Mouse (Mus musculus): ENCODE measurements around the gene Lrrc4c. TPM values are rescaled to one million over a fixed set of nuclear protein-coding genes. Genes with fewer than 3 reads are reported as not detected.

The Lrrc4c gene
- polyA plus RNA-seq, 1 experiment = 0.48 TPM

DNA sequence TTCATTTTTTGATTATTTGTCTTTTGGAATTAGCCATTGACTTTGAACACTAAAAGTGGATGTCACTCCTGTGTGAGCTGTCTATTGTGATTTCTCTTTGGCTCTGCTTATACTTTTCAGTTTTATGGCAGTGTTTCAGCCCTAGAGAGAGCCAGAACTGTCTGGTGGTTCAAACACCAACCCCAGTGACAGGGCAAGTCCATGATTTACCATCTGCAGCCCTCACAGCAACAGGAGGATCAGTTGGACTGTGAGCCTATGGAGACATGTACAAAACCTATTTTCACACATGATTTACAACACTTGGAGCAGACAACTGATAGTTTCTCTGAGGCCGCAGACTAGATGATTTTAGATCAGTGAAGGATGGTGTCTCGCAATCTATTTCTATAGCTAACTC is 847.8 kb downstream of the Lrrc4c start:
- no peak overlapping the region for H3K4me3 ChIP-seq (ENCODE audit: insufficient read depth, low read depth, low read length)
- no peaks in the 10 kb centered on the region for H3K4me1 ChIP-seq (ENCODE audit: control insufficient read depth, insufficient read depth, insufficient read length, low read length)
- H3K27ac ChIP-seq (replicated peaks; ENCODE audit: low read depth, low read length) = no peak overlapping the region

DNA sequence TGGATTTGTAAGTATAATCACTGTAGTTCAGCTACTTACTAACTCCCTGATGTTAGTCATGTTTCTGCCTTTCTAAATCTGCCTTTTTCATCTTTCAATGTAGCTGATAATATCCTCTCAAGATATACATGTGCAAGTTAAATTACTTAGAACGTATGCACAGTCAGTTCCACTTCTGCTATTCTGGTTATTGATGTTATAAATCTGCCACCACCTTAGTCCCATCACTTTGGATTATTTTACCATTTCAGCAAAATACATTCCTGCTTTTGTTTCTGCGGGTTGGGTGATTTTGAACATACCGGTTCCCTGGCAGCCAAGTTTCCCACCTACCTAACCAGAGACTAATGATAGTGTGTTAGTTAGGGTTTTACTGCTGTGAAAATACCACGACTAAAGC is 860.4 kb downstream of the Lrrc4c start:
- no peaks in the 10 kb centered on the region for H3K4me1 ChIP-seq (ENCODE audit: control insufficient read depth, insufficient read depth, insufficient read length, low read length)
- no peak overlapping the region for H3K27ac ChIP-seq (replicated peaks; ENCODE audit: low read depth, low read length)
- no peak overlapping the region for H3K4me3 ChIP-seq (ENCODE audit: insufficient read depth, low read depth, low read length)

DNA sequence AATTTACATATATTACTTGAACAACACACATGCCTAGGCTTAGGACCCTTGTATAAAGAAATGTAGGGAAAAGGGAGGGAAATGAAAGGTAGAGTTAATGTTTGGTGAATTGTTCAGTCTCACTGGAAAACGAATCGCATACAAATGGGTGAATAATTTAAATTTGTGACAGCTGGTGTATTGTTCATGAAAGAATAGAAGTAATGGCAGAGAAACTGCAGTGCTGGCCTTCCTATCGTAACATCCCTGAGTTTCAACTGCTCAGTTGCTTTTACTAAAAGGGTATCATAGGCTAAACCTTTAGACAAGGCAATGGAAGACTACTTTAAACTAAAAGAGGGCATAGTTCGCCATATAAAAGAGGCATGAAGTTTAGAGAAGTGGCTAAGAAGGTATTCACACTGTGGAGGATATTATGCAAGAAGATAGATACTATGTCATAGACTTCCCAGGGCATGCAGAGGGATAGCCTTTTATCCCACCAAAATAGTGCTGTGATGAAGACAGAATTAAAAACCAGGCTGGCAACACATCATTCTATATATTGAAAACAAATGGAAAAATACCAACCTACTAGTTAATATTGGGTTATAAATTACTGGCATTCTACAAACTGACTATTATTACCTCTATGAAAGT is 879.1 kb downstream of the Lrrc4c start:
- no peaks in the 10 kb centered on the region for H3K4me1 ChIP-seq (ENCODE audit: control insufficient read depth, insufficient read depth, insufficient read length, low read length)
- H3K4me3 ChIP-seq (ENCODE audit: insufficient read depth, low read depth, low read length) = no peak overlapping the region
- no peak overlapping the region for H3K27ac ChIP-seq (replicated peaks; ENCODE audit: low read depth, low read length)

DNA sequence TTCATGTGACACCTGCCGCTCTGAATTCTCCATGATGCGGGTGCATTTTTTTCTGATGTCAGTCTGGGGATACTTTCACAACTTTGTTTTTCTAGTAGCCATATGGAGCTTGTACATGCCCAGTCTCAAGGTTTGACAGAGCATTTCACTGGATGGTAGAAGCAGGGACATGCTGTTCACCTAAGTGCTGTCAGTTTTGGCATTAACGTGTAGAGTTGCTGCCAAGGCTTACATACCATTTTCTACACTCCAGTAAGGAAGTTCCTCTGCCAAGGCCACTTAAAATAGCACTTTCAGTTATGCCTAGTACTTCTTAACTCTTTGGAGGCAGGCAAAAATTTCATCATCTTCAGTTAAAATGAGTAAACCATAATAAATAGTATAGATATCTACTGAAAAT is 915.0 kb downstream of the Lrrc4c start:
- no peak overlapping the region for H3K27ac ChIP-seq (replicated peaks; ENCODE audit: low read depth, low read length)
- no peak overlapping the region for H3K4me3 ChIP-seq (ENCODE audit: insufficient read depth, low read depth, low read length)
- no peaks in the 10 kb centered on the region for H3K4me1 ChIP-seq (ENCODE audit: control insufficient read depth, insufficient read depth, insufficient read length, low read length)

DNA sequence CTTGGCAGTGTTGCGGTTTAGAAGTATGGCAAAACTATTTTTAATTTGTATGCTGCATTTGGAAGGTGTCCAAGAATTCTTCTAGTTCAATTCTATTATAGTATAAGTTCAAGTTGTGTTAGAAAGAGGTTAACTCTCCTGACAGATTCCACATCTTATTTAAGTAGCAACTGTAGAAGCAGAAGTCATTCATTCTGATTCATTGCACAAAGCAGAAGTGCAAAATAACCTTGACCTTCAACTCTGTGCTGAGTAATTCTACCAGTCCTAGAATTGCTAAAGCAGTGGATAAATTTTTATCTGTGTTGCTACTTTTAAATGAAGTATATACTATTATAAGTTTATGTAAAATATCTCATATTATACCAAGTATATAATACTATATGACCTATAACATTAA is 916.1 kb downstream of the Lrrc4c start:
- H3K27ac ChIP-seq (replicated peaks; ENCODE audit: low read depth, low read length) = no peak overlapping the region
- no peak overlapping the region for H3K4me3 ChIP-seq (ENCODE audit: insufficient read depth, low read depth, low read length)
- H3K4me1 ChIP-seq (ENCODE audit: control insufficient read depth, insufficient read depth, insufficient read length, low read length) = no peaks in the 10 kb centered on the region

DNA sequence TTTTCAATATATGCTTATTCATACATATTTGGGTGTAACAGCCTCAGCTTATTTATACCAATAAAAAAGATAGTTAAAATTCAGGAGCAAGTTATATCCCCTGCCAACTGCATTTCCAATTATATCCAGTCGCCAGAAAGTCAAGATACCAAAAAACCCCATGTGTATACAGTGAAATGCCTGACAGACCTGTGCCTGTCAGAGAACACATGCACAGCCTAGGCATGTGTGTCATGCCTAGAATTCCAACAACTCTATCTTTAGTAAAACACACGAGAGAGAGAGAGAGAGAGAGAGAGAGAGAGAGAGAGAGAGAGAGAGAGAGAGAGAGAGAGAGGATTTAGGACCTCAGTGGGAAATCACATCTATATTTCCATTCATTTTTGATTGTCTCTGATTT is 956.7 kb downstream of the Lrrc4c start:
- Histone ChIP-seq H3K4me3 (ENCODE audit: insufficient read depth, low read depth, low read length) (no peak overlapping the region), H3K4me1 (ENCODE audit: control insufficient read depth, insufficient read depth, insufficient read length, low read length) (no peaks in the 10 kb centered on the region), H3K27ac (replicated peaks; ENCODE audit: low read depth, low read length) (no peak overlapping the region)

DNA sequence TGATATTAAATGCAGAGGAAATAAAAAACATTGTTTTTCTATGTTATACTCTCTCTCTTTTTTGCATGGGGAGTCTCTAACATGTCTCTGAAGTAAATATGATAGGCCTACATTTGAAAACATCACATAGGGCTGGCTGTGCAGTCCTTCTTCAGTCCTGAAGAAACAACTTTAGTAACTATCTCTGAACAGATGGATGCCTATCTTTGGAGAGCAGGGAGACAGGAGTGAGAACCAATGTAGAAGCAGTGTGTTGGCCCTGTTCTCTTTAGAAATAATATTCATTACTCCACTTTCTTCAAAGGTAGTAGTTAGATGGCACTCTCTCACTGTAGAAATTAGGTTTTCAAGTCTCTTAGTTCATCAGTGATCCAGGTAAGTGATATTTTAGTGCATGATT is 967.0 kb downstream of the Lrrc4c start:
- Histone ChIP-seq H3K4me3 (ENCODE audit: insufficient read depth, low read depth, low read length) (no peak overlapping the region), H3K27ac (replicated peaks; ENCODE audit: low read depth, low read length) (no peak overlapping the region), H3K4me1 (ENCODE audit: control insufficient read depth, insufficient read depth, insufficient read length, low read length) (no peaks in the 10 kb centered on the region)

DNA sequence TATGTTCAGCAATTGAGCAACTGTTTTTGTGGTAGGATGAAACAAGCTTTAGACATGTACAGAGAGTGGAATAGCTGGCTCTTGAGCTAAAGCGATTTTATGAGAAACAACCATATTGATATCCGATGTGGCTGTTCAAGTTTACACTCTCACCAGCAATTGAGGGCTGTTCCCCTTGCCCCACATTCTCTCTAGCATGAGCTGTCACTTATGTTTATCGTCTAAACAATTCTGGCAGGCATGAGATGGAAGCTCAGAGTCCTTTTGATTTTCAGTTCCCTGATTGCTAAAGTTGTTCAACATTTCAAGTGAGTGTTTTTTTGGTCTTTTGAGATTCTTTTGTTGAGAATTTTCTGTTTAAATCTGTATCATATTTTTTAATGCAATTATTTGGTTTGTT is 976.2 kb downstream of the Lrrc4c start:
- Histone ChIP-seq H3K4me3 (ENCODE audit: insufficient read depth, low read depth, low read length) (no peak overlapping the region), H3K27ac (replicated peaks; ENCODE audit: low read depth, low read length) (no peak overlapping the region), H3K4me1 (ENCODE audit: control insufficient read depth, insufficient read depth, insufficient read length, low read length) (no peaks in the 10 kb centered on the region)

DNA sequence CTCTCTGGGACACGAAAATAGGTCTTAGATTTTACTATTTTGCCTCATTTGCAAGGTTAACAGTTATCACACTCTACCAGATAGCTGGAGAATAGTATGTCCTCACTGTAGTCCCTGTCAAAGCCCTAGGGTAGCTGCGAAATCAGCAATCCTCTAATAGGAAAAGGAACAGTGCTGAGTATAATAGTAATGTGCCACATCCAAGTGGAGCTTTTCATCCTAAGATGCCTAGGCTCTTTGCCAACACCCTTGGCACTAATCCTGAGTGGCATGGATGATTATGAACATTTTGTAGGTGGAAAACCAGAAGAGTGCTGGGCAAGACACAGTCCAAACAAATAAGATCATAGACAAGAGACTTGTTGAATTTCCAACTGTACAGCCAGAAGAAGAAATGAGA is 981.7 kb downstream of the Lrrc4c start:
- no peak overlapping the region for H3K27ac ChIP-seq (replicated peaks; ENCODE audit: low read depth, low read length)
- no peak overlapping the region for H3K4me3 ChIP-seq (ENCODE audit: insufficient read depth, low read depth, low read length)
- H3K4me1 ChIP-seq (ENCODE audit: control insufficient read depth, insufficient read depth, insufficient read length, low read length) = no peaks in the 10 kb centered on the region

DNA sequence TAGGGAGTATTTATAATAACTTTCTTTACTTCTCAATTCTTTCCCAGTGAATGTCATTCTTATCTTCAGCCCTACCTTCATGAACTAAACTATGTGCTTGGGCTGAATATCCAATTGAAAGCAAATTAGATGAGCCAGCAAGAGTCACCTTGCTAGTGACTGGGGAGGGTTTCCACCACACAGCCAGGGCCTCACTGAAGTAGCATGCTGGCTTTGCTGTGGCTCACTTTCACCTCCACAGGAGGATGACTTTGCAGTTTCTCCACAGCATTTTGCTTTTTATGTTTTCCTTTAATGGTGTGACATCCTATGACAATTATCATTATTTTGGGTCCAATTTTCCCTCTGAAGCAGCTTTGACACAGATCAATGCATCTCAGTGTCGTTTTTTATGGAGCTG is 1000.0 kb downstream of the Lrrc4c start:
- no peak overlapping the region for H3K27ac ChIP-seq (replicated peaks; ENCODE audit: low read depth, low read length)
- no peak overlapping the region for H3K4me3 ChIP-seq (ENCODE audit: insufficient read depth, low read depth, low read length)
- H3K4me1 ChIP-seq (ENCODE audit: control insufficient read depth, insufficient read depth, insufficient read length, low read length) = no peaks in the 10 kb centered on the region

DNA sequence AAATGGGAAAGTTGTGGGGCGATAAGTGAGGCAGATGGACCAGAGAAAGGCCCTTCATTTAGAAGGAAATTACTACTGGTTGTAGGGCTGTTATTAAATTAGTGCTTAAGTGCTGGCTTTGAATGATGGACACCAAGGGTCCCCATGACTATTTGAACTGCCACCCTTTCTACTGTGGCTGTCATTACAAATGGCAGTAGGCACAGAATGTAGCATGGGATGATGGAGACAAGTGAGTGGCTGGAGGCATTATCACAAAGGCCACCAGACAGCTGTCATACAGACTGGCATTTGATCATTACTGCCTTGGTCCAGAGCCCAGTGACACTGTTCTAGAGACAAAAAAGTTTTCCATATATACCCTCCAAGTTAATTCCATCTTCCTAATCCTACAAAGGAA is 1000.6 kb downstream of the Lrrc4c start:
- Histone ChIP-seq H3K4me1 (ENCODE audit: control insufficient read depth, insufficient read depth, insufficient read length, low read length) (no peaks in the 10 kb centered on the region), H3K27ac (replicated peaks; ENCODE audit: low read depth, low read length) (no peak overlapping the region), H3K4me3 (ENCODE audit: insufficient read depth, low read depth, low read length) (no peak overlapping the region)

DNA sequence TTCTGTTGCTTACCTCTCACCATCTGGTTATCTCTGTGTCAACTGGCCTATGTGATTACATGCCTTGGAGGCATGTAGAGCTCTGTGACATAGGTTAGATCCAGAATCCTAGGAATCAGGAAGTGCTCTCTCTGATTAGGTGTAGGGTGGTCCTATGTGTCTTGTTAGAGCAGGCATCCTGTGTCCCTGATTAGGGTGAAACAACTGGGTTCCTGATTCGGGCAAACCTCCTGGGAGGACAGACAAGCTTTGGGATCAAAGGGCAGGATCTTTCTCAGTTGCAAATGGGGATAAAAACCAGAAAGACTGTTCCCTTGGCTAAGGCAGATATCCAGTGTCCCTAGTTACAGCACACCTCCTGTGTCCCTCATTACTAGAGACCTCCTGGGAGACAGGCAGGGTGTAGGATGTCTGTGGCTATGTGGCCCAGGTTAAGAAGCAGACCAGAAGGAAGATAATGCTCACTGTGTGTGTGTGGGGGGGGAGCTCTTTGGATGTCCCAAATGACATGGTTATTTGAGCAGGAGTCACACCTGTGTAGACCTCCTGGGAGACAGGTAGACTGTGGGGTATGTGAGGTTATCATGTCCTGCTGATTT is 1014.2 kb downstream of the Lrrc4c start:
- H3K27ac ChIP-seq (replicated peaks; ENCODE audit: low read depth, low read length) = no peak overlapping the region
- no peak overlapping the region for H3K4me3 ChIP-seq (ENCODE audit: insufficient read depth, low read depth, low read length)
- H3K4me1 ChIP-seq (ENCODE audit: control insufficient read depth, insufficient read depth, insufficient read length, low read length) = no peaks in the 10 kb centered on the region

DNA sequence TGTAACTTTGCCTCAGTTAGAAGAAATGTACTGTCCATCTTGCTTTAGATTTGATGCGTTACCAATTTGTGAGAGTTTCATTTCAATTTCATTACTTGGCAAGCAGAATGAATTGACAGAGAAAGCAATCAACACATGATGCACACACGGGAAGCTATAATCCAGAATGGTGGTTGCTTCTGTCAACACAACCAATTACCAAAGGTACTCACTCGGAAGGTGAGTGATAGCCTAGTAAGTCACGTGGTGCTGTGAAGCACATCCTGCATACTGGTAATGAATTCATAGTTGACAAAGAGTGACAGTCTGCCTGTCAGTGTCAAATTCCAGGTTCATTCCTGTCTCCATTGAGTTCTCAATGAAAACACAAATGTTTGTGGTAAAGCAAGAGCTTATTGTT is 1021.7 kb downstream of the Lrrc4c start:
- no peak overlapping the region for H3K27ac ChIP-seq (replicated peaks; ENCODE audit: low read depth, low read length)
- no peak overlapping the region for H3K4me3 ChIP-seq (ENCODE audit: insufficient read depth, low read depth, low read length)

DNA sequence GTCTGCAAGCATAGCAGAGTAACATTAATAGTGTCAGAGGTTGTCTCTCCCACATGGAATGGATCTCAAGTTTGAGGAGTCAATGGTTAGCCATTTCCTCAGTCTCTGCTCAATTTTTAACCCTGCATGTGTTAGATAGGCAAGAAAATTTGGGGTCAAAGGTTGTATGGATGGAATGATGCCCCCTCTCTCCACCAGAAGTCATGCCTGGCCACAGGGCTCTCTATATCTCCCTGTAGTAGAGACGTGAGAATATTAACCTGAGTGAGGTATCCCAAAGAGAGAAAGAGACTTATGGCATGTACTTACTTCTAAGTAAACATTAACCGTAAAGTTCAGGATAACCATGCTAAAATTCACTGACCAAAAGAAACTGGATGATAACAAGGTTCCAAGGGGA is 1043.3 kb downstream of the Lrrc4c start:
- Histone ChIP-seq H3K4me3 (ENCODE audit: insufficient read depth, low read depth, low read length) (no peak overlapping the region), H3K27ac (replicated peaks; ENCODE audit: low read depth, low read length) (no peak overlapping the region), H3K4me1 (ENCODE audit: control insufficient read depth, insufficient read depth, insufficient read length, low read length) (no peaks in the 10 kb centered on the region)

More for the DNA sequence above, 1021.7 kb downstream of the Lrrc4c start:
- no peaks in the 10 kb centered on the region for H3K4me1 ChIP-seq (ENCODE audit: control insufficient read depth, insufficient read depth, insufficient read length, low read length)

DNA sequence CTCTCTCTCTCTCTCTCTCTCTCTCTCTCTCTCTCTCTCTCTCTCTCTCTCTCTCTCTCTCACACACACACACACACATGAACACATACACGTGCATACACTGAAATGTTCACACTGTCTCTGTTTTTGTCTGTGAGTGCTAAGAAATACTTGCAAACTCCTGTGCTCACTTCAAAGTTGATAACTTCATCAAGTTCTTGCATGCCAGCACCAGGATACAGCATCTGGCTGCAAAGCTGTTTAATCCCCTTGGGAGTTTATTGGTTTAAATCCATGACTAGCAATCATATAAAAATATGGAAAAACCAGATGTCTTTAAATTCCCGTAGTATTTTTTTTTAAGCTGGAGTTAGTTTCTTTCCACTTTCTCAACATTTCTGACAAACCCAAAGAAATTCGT is 1052.0 kb downstream of the Lrrc4c start:
- Histone ChIP-seq H3K4me3 (ENCODE audit: insufficient read depth, low read depth, low read length) (no peak overlapping the region), H3K27ac (replicated peaks; ENCODE audit: low read depth, low read length) (no peak overlapping the region), H3K4me1 (ENCODE audit: control insufficient read depth, insufficient read depth, insufficient read length, low read length) (no peaks in the 10 kb centered on the region)

DNA sequence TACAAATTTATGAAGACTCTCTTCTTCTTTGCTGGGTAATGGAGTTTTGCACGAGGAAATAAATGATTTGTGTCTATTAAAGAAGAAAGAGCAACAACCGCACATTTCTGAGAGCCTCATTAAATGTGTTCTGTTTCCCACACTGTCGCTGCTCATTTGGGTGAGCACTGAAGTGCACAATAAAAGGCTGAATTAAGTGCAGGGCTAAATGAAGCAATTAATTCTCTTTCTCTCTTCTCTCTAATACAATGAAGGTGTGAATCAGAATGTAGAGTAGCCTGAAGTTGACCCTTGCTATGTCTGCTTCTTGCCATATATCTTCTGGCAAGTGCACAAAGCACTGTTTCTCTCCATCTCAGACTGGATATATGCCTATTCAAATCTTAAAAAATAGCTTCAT is 1073.5 kb downstream of the Lrrc4c start:
- H3K4me1 ChIP-seq (ENCODE audit: control insufficient read depth, insufficient read depth, insufficient read length, low read length) = no peaks in the 10 kb centered on the region
- H3K4me3 ChIP-seq (ENCODE audit: insufficient read depth, low read depth, low read length) = no peak overlapping the region
- H3K27ac ChIP-seq (replicated peaks; ENCODE audit: low read depth, low read length) = no peak overlapping the region
